In the genomic region with DNA sequence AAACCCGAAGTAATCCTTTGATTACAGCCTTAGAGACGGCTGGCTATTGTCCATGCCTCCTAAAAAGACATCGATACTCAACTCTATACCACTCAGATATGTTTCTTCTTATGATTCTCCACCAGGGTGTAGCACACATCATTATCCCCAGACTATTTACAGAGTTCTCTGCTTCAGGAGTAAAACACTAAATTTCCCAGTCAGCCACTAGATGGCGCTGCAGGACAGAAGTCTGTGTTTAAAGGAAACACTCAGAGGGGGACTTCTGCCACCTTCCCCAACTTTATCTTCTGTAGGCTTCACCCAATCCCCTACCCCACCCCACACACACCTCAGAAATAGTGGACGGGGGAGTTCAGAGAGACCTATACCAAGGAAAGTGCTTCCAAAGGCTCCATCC, we compare ENCODE assay signal across 8 mouse cellular contexts. TPM values are rescaled to one million over a fixed set of nuclear protein-coding genes. Genes with fewer than 3 reads are reported as not detected.
A peak's percentile ranks its signal among the peaks of the same experiment; 100 is the strongest.
DNase-seq lines count a peak whose midpoint lies in the region; ATAC-seq lines count a peak whose summit lies in the region.

No protein-coding gene starts in this region.

- no peaks in the 10 kb centered on the region for H3K27me3 ChIP-seq in splenic B cell, adult 2 months (ENCODE audit: control insufficient read depth, insufficient read depth, low read length, poor library complexity, severe bottlenecking)

- peak; percentile 20 to 68 for DNase-seq in monocyte, adult 2 months (ENCODE audit: low read depth in 1 of 2, low spot score in 2 of 2)
- peak; percentile 92 to 95 for DNase-seq in cerebellum, postnatal 14 days
- DNase-seq in gastrocnemius, adult 18-20 months (ENCODE audit: low spot score) = peak; percentile 89
- peak; percentile 85 to 91 for DNase-seq in left cerebral cortex, postnatal 25 days (ENCODE audit: low spot score in 2 of 2)
- DNase-seq in natural killer cell, adult 2 months (ENCODE audit: low spot score in 2 of 2) = peak; percentile 71 to 86
- peak; percentile 91 for DNase-seq in splenic B cell, adult 2 months (ENCODE audit: low read depth, low spot score)

- ATAC-seq in monocyte, adult 5-6 weeks (replicated peaks; ENCODE audit: insufficient number of reproducible peaks, low FRiP score, low TSS enrichment, poor library complexity, severe bottlenecking) = no peak
- ATAC-seq in inflammation-experienced regulatory T-cells, adult 6 months = peak; percentile 60

- intact Hi-C loops in left cerebral cortex, postnatal 25 days (cut with DNase I) = loop anchor here (1.0 to 5.0 kb wide), 3 partner anchors 166 to 246 kb away; no protein-coding TSS in a partner anchor

- no peaks in the 10 kb centered on the region for H3K36me3 ChIP-seq in splenic B cell, adult 2 months (ENCODE audit: control insufficient read depth, insufficient read depth, low read length, poor library complexity, severe bottlenecking)

RNA-seq across cellular contexts. Expression of gene Nbl1, which starts 6.8 kb away (rescaled TPM):
- total RNA-seq in monocyte, adult 5-6 weeks (2017) = 0.32 TPM in 1 of 3 replicates, not detected in the others
- total RNA-seq in gastrocnemius, adult 18-20 months (2021) = 10 to 100 TPM; 18.5 to 29.9 TPM
- under 1 TPM in 2 of 3 experiments, not detected in 1; 0.60 to 0.82 TPM for polyA plus RNA-seq in inflammation-experienced regulatory T-cells, adult 6 months (2017; shearing (Covaris generic))
- 10 to 100 TPM; 65.9 to 78.4 TPM for total RNA-seq in left cerebral cortex, postnatal 25 days (2021)

RNA-seq across cellular contexts. Expression of gene Htr6, which starts 10.7 kb away (rescaled TPM):
- not detected in 3 replicates for total RNA-seq in monocyte, adult 5-6 weeks (2017)
- not detected for total RNA-seq in gastrocnemius, adult 18-20 months (2021)
- not detected for polyA plus RNA-seq in inflammation-experienced regulatory T-cells, adult 6 months (2017; shearing (Covaris generic))
- 1 to 10 TPM; 6.4 to 6.6 TPM for total RNA-seq in left cerebral cortex, postnatal 25 days (2021)

RNA-seq across cellular contexts. Expression of gene Minos1, which starts 44.9 kb away (rescaled TPM):
- 102 to 135 TPM (median 117 TPM) in 3 replicates for total RNA-seq in monocyte, adult 5-6 weeks (2017)
- 100 to 1,000 TPM; 310 to 342 TPM for total RNA-seq in gastrocnemius, adult 18-20 months (2021)
- 100 to 1,000 TPM; 341 to 392 (median 352) TPM for polyA plus RNA-seq in inflammation-experienced regulatory T-cells, adult 6 months (2017; shearing (Covaris generic))
- total RNA-seq in left cerebral cortex, postnatal 25 days (2021) = 100 to 1,000 TPM; 215 to 218 TPM

Comparison
In these comparisons a context has a peak if more than half of its experiments do, and no peak if none do; other contexts are left out.
1. RNA of gene Nbl1, which starts 6.8 kb away (total RNA-seq): 65.9 to 78.4 TPM in left cerebral cortex, postnatal 25 days and 18.5 to 29.9 TPM in gastrocnemius, adult 18-20 months; 0.32 TPM in monocyte, adult 5-6 weeks; every median in the first group is over 10 times any median in the second.
2. Peak in every context shown above with its lines, with median percentiles within 50 percentile points of each other: DNase-seq.